Mouse (Mus musculus) adrenal gland, postnatal 10 days (tissue): ENCODE results near the gene Cd8a. TPM values are rescaled to one million over a fixed set of nuclear protein-coding genes. Genes with fewer than 3 reads are reported as not detected.

Experiments used
- DNase-seq: peaks from one replicate; pipeline ENCODE4 v3.0.0; 2021; ENCODE audit warnings: mixed read lengths
- total RNA-seq, 2 experiments: library from RNA; stranded (reverse); gene quantifications; 2 replicates each; pipeline ENCODE4 v1.2.3; 2021

Cd8a gene
- total RNA-seq, 2 experiments from 2014 or later: 1.9 to 2.5 TPM

DNA sequence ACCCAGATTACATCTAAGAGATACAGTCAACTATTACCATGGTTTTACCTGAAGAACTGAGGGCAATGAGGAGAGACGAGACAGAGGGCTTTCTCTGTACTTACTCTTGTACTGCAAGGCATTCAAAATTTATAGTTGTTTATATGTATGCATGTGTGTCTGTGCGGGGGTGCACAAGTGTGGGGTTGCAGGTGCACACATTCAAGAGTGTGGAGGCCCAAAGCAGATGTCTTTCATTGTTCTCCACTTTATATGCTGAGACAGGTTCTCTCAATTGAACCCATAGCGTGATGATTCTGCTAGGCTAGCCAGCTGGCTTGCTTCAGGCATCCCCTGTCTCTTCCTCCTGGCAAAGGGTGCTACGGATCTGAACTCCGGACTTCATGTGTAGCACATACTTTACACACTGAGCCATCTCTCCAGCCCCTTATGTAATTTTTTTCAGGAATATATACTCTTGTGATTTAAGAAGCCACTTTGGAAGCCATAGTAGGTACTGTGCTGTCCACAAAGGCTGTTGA lies 2.1 kb upstream of the Cd8a start:
- no peak for DNase-seq

DNA sequence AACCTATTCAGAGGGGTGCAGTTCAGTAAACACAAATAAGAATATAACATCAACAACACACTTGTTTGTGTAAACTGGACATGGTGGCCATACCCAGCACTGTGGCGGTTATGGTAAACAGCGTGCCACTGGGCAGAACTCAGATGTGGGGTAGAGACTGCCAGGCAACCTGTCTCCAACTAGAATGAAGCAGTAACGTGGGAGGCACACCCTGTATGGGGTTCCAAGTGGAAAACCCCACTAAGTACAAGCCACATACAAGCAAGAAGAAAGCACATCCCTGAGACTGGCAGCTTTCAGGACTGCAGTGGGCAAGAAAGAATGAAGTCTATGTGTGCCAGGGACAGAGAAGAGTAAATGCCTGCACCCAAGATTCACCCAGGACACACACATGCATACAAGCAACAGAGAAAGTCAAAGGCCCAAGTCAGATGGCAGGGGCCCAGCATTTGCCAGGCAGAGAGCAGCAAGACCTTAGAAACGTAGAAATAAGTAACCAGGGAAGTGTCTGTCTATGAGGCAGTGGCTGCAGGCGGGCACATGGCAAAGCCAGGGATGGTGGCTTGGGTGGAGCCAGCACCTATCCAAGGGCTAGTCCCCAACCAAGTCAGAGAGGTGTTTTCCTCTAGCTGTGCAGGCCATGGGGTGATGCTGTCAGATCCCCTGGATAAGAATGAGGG lies 1.0 kb upstream of the Cd8a start:
- no peak for DNase-seq

GRCm38 (mm10) chr6:71374311-71374829 lies 1.1 kb downstream of the Cd8a start:
- DNase-seq: no peak

DNA sequence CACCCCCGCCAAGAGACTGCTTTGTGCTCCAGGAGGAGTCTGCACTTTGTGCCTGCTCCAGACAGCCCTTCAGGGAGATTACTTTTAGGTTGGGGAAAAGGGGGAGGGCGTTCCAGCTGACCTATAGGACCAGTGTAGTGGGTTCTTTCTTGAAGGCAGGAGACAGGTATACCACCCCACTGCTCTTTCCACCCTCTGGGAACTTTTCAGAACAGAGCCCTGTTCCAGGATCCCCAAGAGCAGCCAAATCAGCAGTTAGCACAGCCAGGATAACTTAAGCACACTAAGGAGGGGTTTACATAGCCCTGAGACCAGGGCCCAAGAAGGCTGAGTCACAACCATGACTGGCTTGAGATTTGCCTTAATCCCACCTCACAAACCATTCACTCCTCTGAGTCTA lies 1.7 kb downstream of the Cd8a start:
- DNase-seq: no peak

DNA sequence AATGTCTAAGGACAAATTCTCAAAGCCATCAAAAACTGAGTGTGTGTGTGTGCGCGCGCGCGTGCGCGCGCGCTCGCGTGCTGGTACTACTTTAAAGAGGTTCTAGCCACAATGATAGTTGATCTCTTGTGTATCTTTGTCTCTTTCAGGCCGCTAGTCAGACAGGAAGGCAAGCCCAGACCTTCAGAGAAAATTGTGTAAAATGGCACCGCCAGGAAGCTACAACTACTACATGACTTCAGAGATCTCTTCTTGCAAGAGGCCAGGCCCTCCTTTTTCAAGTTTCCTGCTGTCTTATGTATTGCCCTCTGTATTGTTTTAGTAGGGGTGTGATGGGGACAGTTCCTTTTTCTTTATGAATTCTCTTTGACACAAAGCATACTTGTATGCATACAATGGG lies 3.5 kb downstream of the Cd8a start:
- no peak for DNase-seq

DNA sequence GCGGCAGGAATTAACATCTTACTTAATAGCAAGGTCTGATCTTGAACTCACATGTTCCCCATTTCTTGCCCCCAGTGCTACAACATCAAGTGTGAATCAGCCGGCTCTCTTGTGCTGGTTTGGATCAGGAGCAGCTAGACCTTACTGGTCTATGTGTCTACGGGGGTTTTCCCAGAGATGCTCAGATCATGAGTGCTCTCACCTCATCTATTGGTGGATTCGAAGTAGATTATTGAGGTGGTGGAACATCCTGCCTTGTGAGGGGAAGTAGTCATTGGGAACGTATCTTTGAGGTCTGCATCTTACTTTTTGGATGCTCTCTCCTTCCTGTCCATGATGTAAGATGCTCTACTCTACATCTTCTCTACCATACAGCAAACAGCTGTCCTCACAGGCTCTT lies 8.4 kb downstream of the Cd8a start:
- no peak for DNase-seq

GRCm38 (mm10) chr6:71390496-71390895 lies 17.3 kb downstream of the Cd8a start:
- no peak for DNase-seq

DNA sequence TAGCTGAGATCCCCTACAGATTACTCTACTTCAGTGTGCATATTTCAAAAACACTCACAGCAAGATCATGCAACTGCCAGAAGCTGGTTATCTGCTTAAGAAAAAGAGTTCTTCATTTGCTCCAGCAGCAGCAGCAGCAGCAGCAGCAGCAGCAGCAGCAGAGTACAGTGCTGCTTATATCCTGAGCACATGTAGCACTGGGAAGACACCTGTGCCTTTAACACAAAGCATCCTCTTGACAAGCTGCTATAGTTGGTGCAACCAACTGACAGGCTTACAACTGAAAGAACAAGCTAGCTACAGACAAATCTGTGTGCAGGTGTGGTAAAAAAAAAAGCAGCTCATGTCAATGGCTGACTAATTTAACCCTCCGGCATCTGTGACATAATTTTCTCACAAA lies 22.8 kb downstream of the Cd8a start:
- no peak for DNase-seq

GRCm38 (mm10) chr6:71396761-71397160 lies 23.5 kb downstream of the Cd8a start:
- DNase-seq: no peak

GRCm38 (mm10) chr6:71398829-71399609 lies 25.8 kb downstream of the Cd8a start:
- peak; percentile 26 for DNase-seq

DNA sequence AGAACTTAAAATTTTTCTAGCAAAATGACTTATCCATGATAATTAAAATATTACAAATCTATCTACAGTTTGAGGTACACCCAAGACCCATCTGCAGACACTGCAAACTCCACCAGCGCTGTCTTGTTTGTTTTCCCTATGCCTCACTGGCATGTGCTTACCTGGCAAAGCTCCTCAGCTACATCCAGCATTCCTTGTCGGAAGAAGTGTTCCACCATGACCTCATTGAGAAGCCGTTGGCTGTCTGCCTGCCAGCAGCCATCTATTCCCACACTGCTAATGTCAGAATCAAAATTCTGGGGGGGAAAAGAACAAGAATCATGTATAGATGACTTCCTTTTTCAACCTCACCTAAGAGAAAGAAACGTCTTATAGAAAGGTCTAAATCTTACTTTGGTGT lies 41.4 kb downstream of the Cd8a start:
- peak; percentile 18 for DNase-seq

GRCm38 (mm10) chr6:71415446-71415845 lies 42.2 kb downstream of the Cd8a start:
- no peak for DNase-seq

GRCm38 (mm10) chr6:71418874-71419273 lies 45.6 kb downstream of the Cd8a start:
- peak; percentile 37 for DNase-seq

DNA sequence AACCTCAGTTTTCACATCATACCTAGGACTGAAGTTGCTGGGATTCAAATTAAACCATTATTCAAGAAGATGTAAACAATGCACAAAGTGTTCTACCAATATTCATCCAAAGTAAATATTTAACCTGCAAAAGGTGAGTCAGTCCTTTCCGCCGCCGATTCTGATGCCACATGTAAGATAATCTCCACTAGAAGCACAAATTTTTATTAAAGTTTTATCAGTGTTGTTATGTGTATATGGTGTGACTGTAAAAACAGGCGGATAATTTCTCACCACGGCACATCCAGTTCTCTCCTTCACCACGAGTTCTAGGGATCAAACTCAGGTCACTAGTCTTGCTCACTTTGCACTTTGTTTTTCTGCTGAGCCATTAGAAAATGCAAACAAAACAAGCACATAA lies 47.6 kb downstream of the Cd8a start:
- no peak for DNase-seq

GRCm38 (mm10) chr6:71422162-71422561 lies 48.9 kb downstream of the Cd8a start:
- DNase-seq: no peak

DNA sequence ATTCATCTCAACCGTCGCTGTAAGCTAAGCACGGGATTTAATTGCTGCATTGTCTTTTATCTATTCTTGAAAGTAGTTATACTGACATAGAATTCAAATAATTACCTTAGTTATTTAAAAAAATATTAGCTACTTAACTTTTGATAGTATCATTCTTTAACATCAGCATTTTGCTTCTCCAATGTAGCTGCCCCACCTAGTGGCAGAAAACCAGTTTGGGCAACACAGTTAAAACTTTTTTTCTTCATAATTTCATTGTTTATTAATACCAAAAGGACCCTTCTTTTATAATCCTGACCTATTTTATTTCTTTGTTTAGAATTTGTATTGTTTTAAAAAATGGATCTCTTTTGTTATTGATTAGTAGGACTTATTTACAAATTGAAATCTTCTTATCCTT lies 49.9 kb downstream of the Cd8a start:
- peak; percentile 48 for DNase-seq

- DNase-seq: no peak
Observed at GRCm38 (mm10) chr6:71425681-71426080, 52.5 kb downstream of the Cd8a start.

DNA sequence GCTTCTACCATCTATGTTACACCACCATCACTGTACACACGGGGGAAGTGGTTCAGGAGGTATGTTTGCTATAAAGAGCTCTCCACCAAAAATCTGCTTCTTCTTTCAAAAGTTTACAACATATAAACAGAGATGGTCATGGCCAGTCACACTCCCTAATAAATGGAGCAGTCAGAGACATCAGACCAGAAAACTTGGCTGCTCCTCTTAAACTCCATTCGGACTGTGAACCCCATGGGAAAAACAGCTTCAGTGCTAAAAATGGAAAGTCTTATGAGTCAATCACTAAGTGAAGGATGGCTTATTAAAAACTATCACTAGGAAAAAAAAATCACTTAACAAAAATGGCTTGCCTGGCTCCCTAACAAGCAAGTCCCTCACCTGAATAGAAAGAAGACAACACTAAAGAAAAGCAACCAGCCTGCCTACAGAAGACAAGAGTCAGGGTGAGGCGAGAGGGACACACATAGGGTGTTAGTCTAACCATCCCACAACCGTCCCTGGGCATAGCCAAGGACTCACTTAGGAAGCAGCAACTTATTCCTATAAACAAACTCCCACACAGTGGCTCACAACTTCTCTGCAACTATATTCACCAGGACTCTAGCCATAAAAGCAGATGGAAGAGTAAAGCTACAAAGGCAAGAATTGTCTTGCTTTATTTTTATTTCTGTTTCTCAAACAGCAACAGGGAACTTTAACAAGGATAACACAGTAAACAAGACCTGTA lies 54.9 kb downstream of the Cd8a start:
- DNase-seq: no peak
